Mouse (Mus musculus) C2C12 (cell line): ENCODE measurements around the gene H2-Eb2. TPM values are rescaled to one million over a fixed set of nuclear protein-coding genes. Genes with fewer than 3 reads are reported as not detected.

Source experiments
- H3K27me3 ChIP-seq: one replicate; pipeline ENCODE4 v1.6.1; 2011; ENCODE audit not compliant: control insufficient read depth, insufficient read depth, insufficient read length
- H3K36me3 ChIP-seq: one replicate; pipeline ENCODE4 v1.6.1; 2011; ENCODE audit not compliant: control insufficient read depth, insufficient read depth
- H3K4me3 ChIP-seq: one replicate; pipeline ENCODE4 v1.5.1; 2011; ENCODE audit warnings: mild to moderate bottlenecking, control low read depth; ENCODE audit not compliant: poor library complexity, insufficient read depth, severe bottlenecking
- H3K79me2 ChIP-seq: one replicate; pipeline ENCODE4 v1.6.1; 2011; ENCODE audit not compliant: control insufficient read depth, insufficient read depth
- H3K79me3 ChIP-seq: one replicate; pipeline ENCODE4 v1.6.1; 2011; ENCODE audit warnings: low read depth, control low read depth
- H3ac ChIP-seq: one replicate; pipeline ENCODE3; 2011; ENCODE audit warnings: low read depth; ENCODE audit not compliant: control insufficient read depth, insufficient read length
- CEBPB ChIP-seq: IDR thresholded peaks from one replicate; pipeline ENCODE4 v1.6.1; 2011; ENCODE audit warnings: low read depth, mild to moderate bottlenecking, control low read depth, moderate library complexity
- CTCF ChIP-seq: IDR thresholded peaks from one replicate; pipeline ENCODE4 v1.5.1; 2011; ENCODE audit not compliant: control insufficient read depth, insufficient read depth, insufficient read length
- FOSL1 ChIP-seq: IDR thresholded peaks from one replicate; pipeline ENCODE4 v1.8.0; 2011; ENCODE audit warnings: mild to moderate bottlenecking, low read length; ENCODE audit not compliant: poor library complexity, insufficient read depth, severe bottlenecking
- MAX ChIP-seq: IDR thresholded peaks from one replicate; pipeline ENCODE4 v1.6.1; 2011; ENCODE audit warnings: mild to moderate bottlenecking, control low read depth
- MYOD1 ChIP-seq: IDR thresholded peaks from one replicate; pipeline ENCODE4 v1.6.1; 2011; ENCODE audit warnings: low read depth; ENCODE audit not compliant: control insufficient read depth, insufficient read length
- MYOG ChIP-seq: IDR thresholded peaks from one replicate; pipeline ENCODE4 v1.6.1; 2011; ENCODE audit not compliant: control insufficient read depth, insufficient read length; ENCODE audit errors: extremely low read depth
- USF1 ChIP-seq: IDR thresholded peaks from one replicate; pipeline ENCODE4 v1.6.1; 2011; ENCODE audit warnings: low read depth, mild to moderate bottlenecking, control low read depth, moderate library complexity
- polyA plus RNA-seq: library from polyadenylated mRNA; unstranded; fragments of >200 nt; fragmentation: generic; extraction: Trizol; gene quantifications from one replicate; pipeline ENCODE4 v1.2.1, GENCODE M21; 2012; ENCODE audit warnings: missing spikeins

H2-Eb2 gene
- polyA plus RNA-seq, 1 experiment: not detected

DNA sequence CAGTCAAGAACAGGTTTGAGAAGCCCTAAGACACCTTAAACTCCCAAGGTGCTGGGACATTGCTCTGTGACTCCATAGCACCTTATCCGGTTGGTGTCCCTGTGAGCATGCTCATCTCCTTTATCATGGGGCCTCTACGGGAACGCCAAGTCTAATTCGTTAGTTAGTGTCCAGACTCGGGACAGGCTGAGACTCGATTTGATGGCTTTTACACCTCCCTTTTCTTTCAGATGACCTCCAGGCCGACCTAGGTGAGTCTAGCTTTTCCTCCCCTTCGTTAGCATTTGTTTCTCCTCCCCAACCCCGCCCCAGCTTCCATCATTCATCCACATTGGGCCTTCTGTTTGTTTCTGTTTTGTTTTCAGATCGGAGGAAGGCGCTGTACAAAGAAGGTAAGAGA is 56.4 kb downstream of the H2-Eb2 start:
- Histone ChIP-seq H3ac (no peak overlapping the region), H3K79me2 (no peaks in the 10 kb centered on the region), H3K79me3 (no peaks in the 10 kb centered on the region), H3K36me3 (no peaks in the 10 kb centered on the region), H3K27me3 (no peaks in the 10 kb centered on the region), H3K4me3 (no peak overlapping the region)
- TF ChIP-seq CTCF (no peak), MAX (no peak), CEBPB (no peak), USF1 (no peak), MYOG (no peak), FOSL1 (no peak), MYOD1 (no peak)

- no peak for TF ChIP-seq MYOD1
- no peak for TF ChIP-seq FOSL1
- TF ChIP-seq MYOG: no peak
- no peak for TF ChIP-seq CTCF
- no peak for TF ChIP-seq CEBPB
- no peak for TF ChIP-seq MAX
- no peak for TF ChIP-seq USF1
- H3K36me3 ChIP-seq: no peaks in the 10 kb centered on the region
- H3K79me3 ChIP-seq: no peaks in the 10 kb centered on the region
- no peak overlapping the region for H3ac ChIP-seq
- no peak overlapping the region for H3K4me3 ChIP-seq
- no peaks in the 10 kb centered on the region for H3K79me2 ChIP-seq
- no peaks in the 10 kb centered on the region for H3K27me3 ChIP-seq
These were observed 57.7 kb downstream of the H2-Eb2 start for GRCm38 (mm10) chr17:34383212-34383611.

DNA sequence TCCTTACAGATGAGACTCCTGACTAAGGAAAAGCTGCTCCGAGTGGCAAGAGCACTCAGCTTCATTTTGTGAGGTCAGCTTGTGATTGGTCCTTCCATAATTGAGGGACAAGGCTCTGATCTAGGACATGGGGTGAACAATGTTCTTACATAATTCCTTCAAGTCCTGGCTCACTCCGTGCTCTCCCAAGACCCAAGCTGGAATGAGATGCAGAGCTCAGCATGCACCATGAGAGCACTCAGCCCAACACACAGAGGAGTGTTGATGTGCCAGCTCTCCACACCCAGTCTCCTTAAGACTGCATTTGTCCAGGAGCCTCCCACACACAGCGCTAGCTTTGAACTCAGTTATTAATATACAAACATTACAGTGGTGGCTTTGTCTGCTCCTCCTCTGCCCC is 59.2 kb downstream of the H2-Eb2 start:
- Histone ChIP-seq H3K36me3 (no peaks in the 10 kb centered on the region), H3K27me3 (no peaks in the 10 kb centered on the region), H3K79me2 (no peaks in the 10 kb centered on the region), H3K79me3 (no peaks in the 10 kb centered on the region), H3ac (no peak overlapping the region), H3K4me3 (no peak overlapping the region)
- no peak for TF ChIP-seq MYOG
- no peak for TF ChIP-seq USF1

GRCm38 (mm10) chr17:34386656-34387055 is 61.2 kb downstream of the H2-Eb2 start:
- Histone ChIP-seq H3K36me3 (no peaks in the 10 kb centered on the region), H3K79me2 (no peaks in the 10 kb centered on the region), H3K27me3 (no peaks in the 10 kb centered on the region), H3ac (no peak overlapping the region), H3K4me3 (no peak overlapping the region), H3K79me3 (no peaks in the 10 kb centered on the region)
- TF ChIP-seq MAX (no peak), USF1 (no peak), CEBPB (no peak)

DNA sequence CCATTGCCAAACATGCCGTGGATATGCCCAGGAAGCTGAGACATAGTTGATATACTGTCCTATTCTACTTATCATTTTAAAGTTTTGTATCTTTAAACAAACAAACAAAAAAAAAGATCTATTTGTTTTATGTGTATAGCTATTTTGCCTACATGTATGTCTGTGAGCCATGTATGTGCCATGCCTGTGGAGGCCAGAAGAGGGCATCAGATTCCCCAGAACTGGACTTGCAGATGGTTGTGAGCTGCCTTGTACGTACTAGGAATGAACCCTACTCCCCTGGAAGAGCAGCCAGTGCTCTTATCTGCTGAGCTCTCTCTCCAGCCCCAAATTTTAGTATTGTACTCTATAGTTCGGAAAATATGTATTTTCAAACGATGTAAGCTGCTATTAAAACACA is 63.0 kb downstream of the H2-Eb2 start:
- Histone ChIP-seq H3K4me3 (no peak overlapping the region), H3K79me3 (no peaks in the 10 kb centered on the region), H3K79me2 (no peaks in the 10 kb centered on the region), H3ac (no peak overlapping the region), H3K27me3 (peaks cover 6% of the 10 kb centered on the region), H3K36me3 (no peaks in the 10 kb centered on the region)
- TF ChIP-seq FOSL1 (no peak), USF1 (no peak), CEBPB (no peak), CTCF (no peak), MAX (no peak), MYOD1 (no peak), MYOG (no peak)

Other genes starting within 250 kb of the H2-Eb2 start
- gene H2-Oa, start 233.3 kb upstream of the H2-Eb2 start, polyA plus RNA-seq: not detected
- 5.2 TPM for gene H2-DMa, start 206.1 kb upstream of the H2-Eb2 start, polyA plus RNA-seq
- gene Brd2, start 203.0 kb upstream of the H2-Eb2 start, polyA plus RNA-seq: 127 TPM
- not detected for gene H2-DMb2, start 182.4 kb upstream of the H2-Eb2 start, polyA plus RNA-seq
- gene H2-DMb1, start 172.6 kb upstream of the H2-Eb2 start, polyA plus RNA-seq: not detected
- gene Tap1, start 138.1 kb upstream of the H2-Eb2 start, polyA plus RNA-seq: 0.30 TPM
- 0.07 TPM for gene Psmb9, start 137.9 kb upstream of the H2-Eb2 start, polyA plus RNA-seq
- 0.05 TPM for gene Psmb8, start 127.9 kb upstream of the H2-Eb2 start, polyA plus RNA-seq
- 0.47 TPM for gene Tap2, start 122.1 kb upstream of the H2-Eb2 start, polyA plus RNA-seq
- not detected for gene H2-Ob, start 86.8 kb upstream of the H2-Eb2 start, polyA plus RNA-seq
- not detected for gene H2-Ab1, start 68.0 kb upstream of the H2-Eb2 start, polyA plus RNA-seq
- not detected for gene H2-Aa, start 37.8 kb upstream of the H2-Eb2 start, polyA plus RNA-seq
- not detected for gene H2-Eb1, start 19.8 kb upstream of the H2-Eb2 start, polyA plus RNA-seq
- gene Btnl2, start 29.2 kb downstream of the H2-Eb2 start, polyA plus RNA-seq: not detected
- gene Btnl1, start 51.5 kb downstream of the H2-Eb2 start, polyA plus RNA-seq: not detected
- gene BC051142, start 73.2 kb downstream of the H2-Eb2 start, polyA plus RNA-seq: not detected
- gene Btnl4, start 151.7 kb downstream of the H2-Eb2 start, polyA plus RNA-seq: not detected
- not detected for gene Btnl6, start 191.7 kb downstream of the H2-Eb2 start, polyA plus RNA-seq
- gene Notch4, start 238.6 kb downstream of the H2-Eb2 start, polyA plus RNA-seq: 0.51 TPM